Mouse (Mus musculus) heart, embryonic 10.5 days (tissue): Measurements from ENCODE around the gene 4930402H24Rik. TPM values are rescaled to one million over a fixed set of nuclear protein-coding genes. Genes with fewer than 3 reads are reported as not detected.

Experiments
- DNase-seq: peaks from one replicate; pipeline ENCODE4 v3.0.0-alpha.2; 2017; ENCODE audit warnings: low spot score
- H3K27ac ChIP-seq: fragments of 300-500 bp; sonication (generic); 2 replicates; pipeline ENCODE4 v1.5.1; 2016; ENCODE audit warnings: mild to moderate bottlenecking
- H3K27me3 ChIP-seq: fragments of 300-500 bp; sonication (generic); 2 replicates; pipeline ENCODE4 v1.6.1; 2016; ENCODE audit warnings: mild to moderate bottlenecking; ENCODE audit not compliant: poor library complexity, insufficient read depth, severe bottlenecking
- H3K36me3 ChIP-seq: fragments of 300-500 bp; sonication (generic); 2 replicates; pipeline ENCODE4 v1.6.1; 2016; ENCODE audit warnings: mild to moderate bottlenecking, moderate library complexity
- H3K4me1 ChIP-seq: fragments of 300-500 bp; sonication (generic); 2 replicates; pipeline ENCODE4 v1.6.1; 2016; ENCODE audit warnings: mild to moderate bottlenecking
- H3K4me3 ChIP-seq: fragments of 300-500 bp; sonication (generic); 2 replicates; pipeline ENCODE4 v1.5.1; 2016; ENCODE audit warnings: mild to moderate bottlenecking, moderate library complexity
- H3K9me3 ChIP-seq: fragments of 300-500 bp; sonication (generic); 2 replicates; pipeline ENCODE4 v1.6.1; 2016; ENCODE audit warnings: mild to moderate bottlenecking, moderate library complexity
- WGBS: fragments of 180-500 bp; shearing (Covaris S2); methylation state at CpG from one replicate; pipeline ENCODE4 v1.1.7; 2016; 5-methylcytosine and 5-hydroxymethylcytosine counted together
- polyA plus RNA-seq: library from polyadenylated mRNA; unstranded; fragments of >200 nt; fragmentation: Nextera tagmentation; extraction: Ambion mirVana; gene quantifications from 2 replicates; pipeline ENCODE4 v1.2.1, GENCODE M21; 2016

The 4930402H24Rik gene
- polyA plus RNA-seq, 1 experiment from 2014 or later, result 36.8 TPM

GRCm38 (mm10) chr2:130780615-130781303, 125.4 kb downstream of the 4930402H24Rik start:
- DNase-seq, result no peak
- Histone ChIP-seq H3K36me3 (peaks cover 91% of the 10 kb centered on the region), H3K9me3 (no peaks in the 10 kb centered on the region), H3K27me3 (no peaks in the 10 kb centered on the region), H3K4me3 (no peak overlapping the region), H3K4me1 (no peaks in the 10 kb centered on the region), H3K27ac (no peak overlapping the region)
- 76% methylated on average over 2 of the region's 2 CpGs for WGBS

GRCm38 (mm10) chr2:130779935-130780334, 126.3 kb downstream of the 4930402H24Rik start:
- H3K4me3 ChIP-seq, result no peak overlapping the region
- no peaks in the 10 kb centered on the region for H3K4me1 ChIP-seq
- WGBS, result 52% methylated on average over 1 of the region's 1 CpGs
- no peak for DNase-seq
- no peaks in the 10 kb centered on the region for H3K27me3 ChIP-seq
- no peaks in the 10 kb centered on the region for H3K9me3 ChIP-seq
- H3K36me3 ChIP-seq, result peaks cover 92% of the 10 kb centered on the region
- no peak overlapping the region for H3K27ac ChIP-seq

- Histone ChIP-seq H3K4me3 (no peak overlapping the region), H3K9me3 (no peaks in the 10 kb centered on the region), H3K36me3 (peaks cover 90% of the 10 kb centered on the region), H3K27ac (no peak overlapping the region), H3K27me3 (no peaks in the 10 kb centered on the region), H3K4me1 (no peaks in the 10 kb centered on the region)
- no peak for DNase-seq
- 68% methylated on average over 7 of the region's 7 CpGs for WGBS
Measured at GRCm38 (mm10) chr2:130776610-130777009, 129.6 kb downstream of the 4930402H24Rik start.

GRCm38 (mm10) chr2:130767483-130767882, 138.7 kb downstream of the 4930402H24Rik start:
- 67% methylated on average over 2 of the region's 2 CpGs for WGBS
- Histone ChIP-seq H3K27me3 (no peaks in the 10 kb centered on the region), H3K9me3 (no peaks in the 10 kb centered on the region), H3K36me3 (peaks cover 88% of the 10 kb centered on the region), H3K4me3 (no peak overlapping the region), H3K27ac (no peak overlapping the region), H3K4me1 (no peaks in the 10 kb centered on the region)
- no peak for DNase-seq

GRCm38 (mm10) chr2:130765396-130765795, 140.8 kb downstream of the 4930402H24Rik start:
- Histone ChIP-seq H3K9me3 (no peaks in the 10 kb centered on the region), H3K4me1 (no peaks in the 10 kb centered on the region), H3K36me3 (peaks cover 89% of the 10 kb centered on the region), H3K27me3 (no peaks in the 10 kb centered on the region), H3K27ac (no peak overlapping the region), H3K4me3 (no peak overlapping the region)
- DNase-seq, result no peak
- WGBS, result 84% methylated on average over 3 of the region's 3 CpGs

- no peaks in the 10 kb centered on the region for H3K9me3 ChIP-seq
- H3K27me3 ChIP-seq, result no peaks in the 10 kb centered on the region
- no peak overlapping the region for H3K4me3 ChIP-seq
- no peak for DNase-seq
- 91% methylated on average over 6 of the region's 6 CpGs for WGBS
- H3K36me3 ChIP-seq, result peaks cover 72% of the 10 kb centered on the region
- H3K4me1 ChIP-seq, result no peaks in the 10 kb centered on the region
- H3K27ac ChIP-seq, result no peak overlapping the region
Measured at GRCm38 (mm10) chr2:130760876-130761275, 145.3 kb downstream of the 4930402H24Rik start.

GRCm38 (mm10) chr2:130755061-130755607, 151.1 kb downstream of the 4930402H24Rik start:
- WGBS, result 53% methylated on average over 7 of the region's 7 CpGs
- H3K36me3 ChIP-seq, result peaks cover 29% of the 10 kb centered on the region
- DNase-seq, result no peak

GRCm38 (mm10) chr2:130754596-130754995, 151.6 kb downstream of the 4930402H24Rik start:
- Histone ChIP-seq H3K27me3 (no peaks in the 10 kb centered on the region), H3K27ac (no peak overlapping the region), H3K4me3 (no peak overlapping the region), H3K4me1 (no peaks in the 10 kb centered on the region), H3K36me3 (peaks cover 34% of the 10 kb centered on the region), H3K9me3 (no peaks in the 10 kb centered on the region)
- 85% methylated on average over 3 of the region's 3 CpGs for WGBS
- no peak for DNase-seq

More at GRCm38 (mm10) chr2:130755061-130755607, 151.1 kb downstream of the 4930402H24Rik start:
- no peak overlapping the region for H3K4me3 ChIP-seq
- no peaks in the 10 kb centered on the region for H3K4me1 ChIP-seq
- no peak overlapping the region for H3K27ac ChIP-seq
- H3K9me3 ChIP-seq, result no peaks in the 10 kb centered on the region
- no peaks in the 10 kb centered on the region for H3K27me3 ChIP-seq

GRCm38 (mm10) chr2:130750449-130750848, 155.8 kb downstream of the 4930402H24Rik start:
- H3K4me3 ChIP-seq, result no peak overlapping the region
- H3K36me3 ChIP-seq, result peaks cover 49% of the 10 kb centered on the region
- 43% methylated on average over 8 of the region's 8 CpGs for WGBS
- no peaks in the 10 kb centered on the region for H3K27me3 ChIP-seq
- no peaks in the 10 kb centered on the region for H3K9me3 ChIP-seq
- no peaks in the 10 kb centered on the region for H3K4me1 ChIP-seq
- no peak for DNase-seq
- no peak overlapping the region for H3K27ac ChIP-seq

GRCm38 (mm10) chr2:130749708-130750107, 156.5 kb downstream of the 4930402H24Rik start:
- Histone ChIP-seq H3K27me3 (no peaks in the 10 kb centered on the region), H3K4me3 (no peak overlapping the region), H3K36me3 (peaks cover 53% of the 10 kb centered on the region), H3K9me3 (no peaks in the 10 kb centered on the region), H3K27ac (no peak overlapping the region), H3K4me1 (no peaks in the 10 kb centered on the region)
- 80% methylated on average over 3 of the region's 3 CpGs for WGBS
- no peak for DNase-seq

GRCm38 (mm10) chr2:130743576-130743975, 162.6 kb downstream of the 4930402H24Rik start:
- no peak overlapping the region for H3K4me3 ChIP-seq
- 89% methylated on average over 1 of the region's 1 CpGs for WGBS

GRCm38 (mm10) chr2:130740096-130740495, 166.1 kb downstream of the 4930402H24Rik start:
- Histone ChIP-seq H3K4me3 (no peak overlapping the region), H3K36me3 (peaks cover 96% of the 10 kb centered on the region), H3K9me3 (no peaks in the 10 kb centered on the region; the same call in 1 of the 2 replicates), H3K27ac (no peak overlapping the region), H3K4me1 (no peaks in the 10 kb centered on the region), H3K27me3 (no peaks in the 10 kb centered on the region)
- DNase-seq, result no peak
- 52% methylated on average over 4 of the region's 4 CpGs for WGBS

More at GRCm38 (mm10) chr2:130743576-130743975, 162.6 kb downstream of the 4930402H24Rik start:
- DNase-seq, result no peak
- Histone ChIP-seq H3K9me3 (no peaks in the 10 kb centered on the region; the same call in 1 of the 2 replicates), H3K27ac (no peak overlapping the region), H3K36me3 (peaks cover 96% of the 10 kb centered on the region), H3K4me1 (no peaks in the 10 kb centered on the region), H3K27me3 (no peaks in the 10 kb centered on the region)

- Histone ChIP-seq H3K9me3 (no peaks in the 10 kb centered on the region), H3K27ac (no peak overlapping the region), H3K4me1 (no peaks in the 10 kb centered on the region), H3K27me3 (no peaks in the 10 kb centered on the region), H3K4me3 (no peak overlapping the region), H3K36me3 (peaks cover 95% of the 10 kb centered on the region)
- DNase-seq, result no peak
- 78% methylated on average over 6 of the region's 6 CpGs for WGBS
Measured at GRCm38 (mm10) chr2:130738019-130738418, 168.2 kb downstream of the 4930402H24Rik start.
